Mouse (Mus musculus) adrenal gland, postnatal 36 days (tissue): Measurements from ENCODE around the gene Tbc1d30. TPM values are rescaled to one million over a fixed set of nuclear protein-coding genes. Genes with fewer than 3 reads are reported as not detected.

Experiments used
- DNase-seq, 2 experiments: peaks; one replicate each; pipeline ENCODE4 v3.0.0; 2021; ENCODE audit warnings: mixed read lengths in 1 of 2
- total RNA-seq, 2 experiments: library from RNA; stranded (reverse); gene quantifications; 2 replicates each; pipeline ENCODE4 v1.2.3; 2021

The Tbc1d30 gene
- total RNA-seq, 2 experiments from 2014 or later: 3.1 to 10.6 TPM

DNA sequence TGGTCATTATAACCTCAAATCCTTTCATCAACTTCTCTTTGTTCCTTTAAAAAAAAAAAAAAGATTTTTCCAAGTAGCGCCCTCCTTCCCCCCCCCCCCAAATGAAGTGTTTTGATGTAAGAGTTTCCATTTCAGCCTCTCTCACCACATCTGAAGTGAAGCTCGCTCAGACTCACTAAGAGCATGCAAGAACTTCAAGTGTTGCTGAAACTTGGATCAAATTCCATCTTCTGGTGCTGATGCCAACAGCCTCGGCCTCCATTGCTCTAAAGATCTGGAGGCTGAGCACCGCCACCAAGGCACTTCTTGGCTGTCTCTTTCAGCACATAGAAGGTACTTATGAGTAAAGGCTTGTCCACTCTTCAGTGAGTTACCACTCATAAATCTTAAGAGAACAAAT lies 128.2 kb downstream of the Tbc1d30 start:
- DNase-seq: no peak

DNA sequence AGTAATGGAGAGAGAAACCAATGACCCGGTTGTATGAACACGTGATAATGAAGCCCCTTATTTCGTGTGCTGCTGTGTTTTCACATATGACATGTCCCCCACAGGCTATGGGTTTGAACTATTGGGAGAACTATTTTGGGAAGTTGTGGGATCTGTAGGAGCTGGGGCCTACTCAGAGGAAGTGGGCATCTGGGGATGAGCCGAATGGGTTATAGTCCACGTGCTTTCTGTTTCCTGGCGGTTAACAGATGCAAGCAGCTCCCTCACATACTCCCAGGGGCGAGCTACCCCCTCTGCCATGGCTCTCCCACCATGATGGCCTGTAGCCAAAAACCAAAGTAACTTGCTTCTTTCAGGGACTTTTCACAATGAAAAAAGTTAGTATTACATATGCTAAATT lies 132.5 kb downstream of the Tbc1d30 start:
- DNase-seq: no peak

GRCm38 (mm10) chr10:121216804-121217203 lies 134.3 kb downstream of the Tbc1d30 start:
- no peak for DNase-seq

Other genes with a start within 250 kb of the Tbc1d30 start
- gene Gns, start 13.8 kb upstream of the Tbc1d30 start, total RNA-seq: 100 to 1,000 TPM; 159 to 213 TPM
- 10 to 100 TPM; 37.5 to 38.2 TPM for gene Rassf3, start 125.1 kb upstream of the Tbc1d30 start, total RNA-seq
- gene Tbk1, start 235.5 kb upstream of the Tbc1d30 start, total RNA-seq: 10 to 100 TPM; 40.2 to 42.6 TPM